Mouse (Mus musculus): ENCODE measurements around the gene Tmem51.

The Tmem51 gene

GRCm38 (mm10) chr4:142084131-142084899, at the start of gene Tmem51:
TSS of gene Tmem51 (minus strand) at chr4:142084304.
- in situ Hi-C loops (cut with MboI, MseI): loop anchor here (5.0 kb wide), 1 partner anchor 102 kb away; no protein-coding TSS in a partner anchor

DNA sequence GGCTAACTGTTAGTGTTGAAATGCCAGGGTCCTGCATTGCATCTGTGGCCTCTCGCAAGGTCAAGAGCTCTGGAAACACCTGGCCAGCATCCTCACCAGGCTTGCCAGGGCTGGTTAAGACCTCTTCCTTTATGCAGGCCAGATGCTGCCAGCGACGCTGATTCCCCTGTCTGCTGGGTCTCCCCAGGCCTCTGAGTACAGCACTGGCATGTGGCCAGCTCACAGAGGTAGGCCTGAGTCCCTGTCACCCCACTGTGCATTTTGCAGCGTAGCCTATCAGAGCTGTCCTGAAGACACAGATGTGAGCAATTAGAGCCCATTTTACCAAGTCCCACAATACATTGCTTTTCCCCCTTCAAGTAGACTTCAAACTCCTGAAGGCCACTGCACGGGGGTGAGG, 46.1 kb upstream of the Tmem51 start:
- in situ Hi-C loops (cut with MboI, MseI): no loop called here

DNA sequence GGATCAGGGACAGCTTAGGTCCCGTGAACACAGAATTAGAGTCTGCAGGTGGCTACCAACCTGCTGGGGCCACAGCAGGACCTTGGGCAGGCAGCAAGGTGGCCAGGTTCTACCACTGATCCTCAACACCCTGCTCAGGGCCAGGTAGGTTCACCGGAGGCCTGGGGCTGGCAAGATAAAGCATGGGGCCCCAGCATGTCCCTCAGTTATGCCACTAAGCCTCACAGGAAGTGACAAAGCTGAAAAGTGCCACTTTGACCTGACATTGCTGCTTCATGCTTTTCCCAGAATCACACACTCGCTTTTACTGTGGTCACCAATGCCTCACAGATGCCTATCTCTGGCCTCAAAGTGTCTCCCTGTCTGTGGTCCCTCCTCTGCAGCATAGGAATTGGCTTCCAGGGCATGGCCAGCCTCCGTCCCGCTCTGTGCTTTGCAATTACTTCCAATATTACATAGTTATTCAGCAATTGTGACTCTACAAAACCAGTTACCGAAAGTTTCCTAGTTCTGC, 43.2 kb upstream of the Tmem51 start:
- in situ Hi-C loops (cut with MboI, MseI): no loop called here

DNA sequence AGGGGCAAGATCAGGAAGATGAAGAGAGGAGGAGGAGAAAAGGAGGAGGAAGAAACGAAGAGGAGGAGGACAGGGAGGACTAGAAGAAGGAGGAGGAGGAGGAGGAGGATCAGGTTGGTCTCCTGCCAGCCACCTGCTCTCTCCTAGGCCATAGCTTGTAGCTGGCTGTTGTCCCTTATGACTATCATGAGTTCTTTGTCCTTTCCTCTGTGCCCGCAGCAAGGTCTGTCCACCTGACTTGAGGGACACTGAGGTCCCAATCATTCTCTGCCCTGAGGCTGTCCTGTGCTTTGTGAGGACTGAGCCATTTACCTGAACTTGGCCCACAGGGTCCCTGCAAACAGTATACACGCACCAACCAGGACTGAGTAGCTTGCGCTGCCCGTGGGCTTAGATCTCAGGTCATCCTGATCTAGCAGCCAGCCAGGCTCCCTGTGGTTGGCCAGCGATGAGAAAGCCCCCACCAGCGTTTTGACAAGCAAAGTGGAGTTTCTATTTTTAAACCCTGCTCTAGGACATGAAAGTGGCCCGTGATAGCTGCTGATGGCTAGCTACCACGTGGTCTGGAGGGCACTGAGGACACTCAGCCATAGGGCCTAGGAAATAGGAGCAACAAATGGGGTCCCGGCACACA, 42.7 kb upstream of the Tmem51 start:
- in situ Hi-C loops (cut with MboI, MseI): no loop called here

DNA sequence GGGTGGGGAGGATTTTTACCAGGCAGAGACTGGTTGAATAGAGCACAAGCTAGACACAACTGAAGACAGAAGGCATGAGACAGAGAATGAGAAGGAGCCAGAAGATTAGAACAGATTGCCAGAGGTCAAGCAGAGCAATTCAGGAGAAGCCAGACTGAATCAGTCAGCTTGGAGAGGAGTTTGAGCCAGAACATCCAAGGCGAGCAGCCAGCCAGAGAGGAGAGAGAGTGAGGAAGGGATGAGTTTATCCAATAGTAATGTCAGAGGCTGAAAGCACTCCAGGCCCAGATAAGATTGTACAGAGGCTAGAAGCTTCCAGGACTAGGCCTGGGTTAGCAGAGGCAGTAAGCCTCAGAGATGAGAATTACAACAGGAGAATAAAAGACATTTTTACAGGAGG, 37.1 kb upstream of the Tmem51 start:
- in situ Hi-C loops (cut with MboI, MseI): no loop called here

GRCm38 (mm10) chr4:142118522-142118921, 34.4 kb upstream of the Tmem51 start:
- in situ Hi-C loops (cut with MboI, MseI): no loop called here

GRCm38 (mm10) chr4:142117993-142118392, 33.9 kb upstream of the Tmem51 start:
- in situ Hi-C loops (cut with MboI, MseI): no loop called here

DNA sequence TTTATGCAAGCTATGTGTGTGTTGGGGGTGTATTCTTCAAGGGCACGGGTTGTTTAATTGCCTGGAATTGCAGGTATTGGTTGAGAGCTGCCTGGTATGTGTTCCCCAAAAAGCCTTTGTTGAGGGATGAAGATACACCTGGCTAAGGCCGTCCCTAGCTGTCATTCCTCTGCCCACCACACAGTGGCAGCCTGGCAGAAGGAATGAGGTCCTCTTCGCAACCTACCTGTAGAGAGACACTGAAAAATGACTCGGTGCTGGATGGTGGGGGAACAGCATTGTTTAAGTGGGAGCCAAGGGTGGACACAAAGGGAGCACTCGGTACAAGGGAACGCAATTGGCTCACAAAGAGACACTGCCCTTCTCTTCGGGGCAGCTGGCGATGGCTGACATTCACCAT, 29.2 kb upstream of the Tmem51 start:
- in situ Hi-C loops (cut with MboI, MseI): no loop called here

GRCm38 (mm10) chr4:142103081-142103671, 19.1 kb upstream of the Tmem51 start:
- in situ Hi-C loops (cut with MboI, MseI): no loop called here

DNA sequence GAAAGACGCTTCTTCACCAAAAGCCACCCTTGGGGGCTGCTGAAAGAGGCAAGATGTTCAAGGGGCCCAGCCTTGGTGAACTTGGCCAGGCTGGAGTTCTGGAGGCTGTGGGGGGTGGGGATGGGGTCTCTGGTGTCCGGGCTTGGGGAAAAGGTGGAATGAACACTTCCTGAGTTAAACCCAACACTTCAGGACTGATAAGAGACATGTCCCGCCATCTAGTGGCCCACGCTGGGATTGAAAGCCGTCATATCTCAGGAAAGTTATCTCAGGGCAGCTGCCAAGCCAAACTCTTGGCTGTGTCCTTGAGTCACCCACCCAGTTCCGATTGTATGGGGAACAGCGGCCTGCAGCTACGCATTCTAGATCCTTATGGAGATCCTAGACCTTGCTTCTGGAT, 14.2 kb upstream of the Tmem51 start:
- in situ Hi-C loops (cut with MboI, MseI): no loop called here

- in situ Hi-C loops (cut with MboI, MseI): no loop called here
Measured at GRCm38 (mm10) chr4:142097871-142098270, 13.8 kb upstream of the Tmem51 start.

- in situ Hi-C loops (cut with MboI, MseI): no loop called here
Measured at GRCm38 (mm10) chr4:142095513-142096241, 11.6 kb upstream of the Tmem51 start.

DNA sequence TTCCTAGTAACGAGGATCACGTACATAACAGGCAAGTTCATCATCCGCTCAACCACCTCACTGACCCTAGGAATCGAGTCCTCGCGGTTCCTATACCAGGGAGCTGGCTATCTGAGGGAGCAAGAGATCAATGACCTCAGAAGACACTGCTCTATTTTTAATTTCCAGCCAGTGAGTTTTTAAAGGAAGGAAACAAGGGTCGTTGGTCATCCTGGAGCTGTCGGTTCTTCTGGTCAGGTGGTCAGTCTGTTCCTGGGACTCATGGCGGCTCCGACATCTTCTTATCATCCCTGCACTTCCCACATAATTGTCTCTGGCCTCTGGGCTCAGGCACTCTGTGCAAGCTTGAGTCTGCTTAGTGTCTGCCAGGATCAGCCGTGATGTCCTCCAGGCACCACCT, 10.3 kb upstream of the Tmem51 start:
- in situ Hi-C loops (cut with MboI, MseI): no loop called here

- in situ Hi-C loops (cut with MboI, MseI): no loop called here
Measured at GRCm38 (mm10) chr4:142091100-142091499, 7.0 kb upstream of the Tmem51 start.

DNA sequence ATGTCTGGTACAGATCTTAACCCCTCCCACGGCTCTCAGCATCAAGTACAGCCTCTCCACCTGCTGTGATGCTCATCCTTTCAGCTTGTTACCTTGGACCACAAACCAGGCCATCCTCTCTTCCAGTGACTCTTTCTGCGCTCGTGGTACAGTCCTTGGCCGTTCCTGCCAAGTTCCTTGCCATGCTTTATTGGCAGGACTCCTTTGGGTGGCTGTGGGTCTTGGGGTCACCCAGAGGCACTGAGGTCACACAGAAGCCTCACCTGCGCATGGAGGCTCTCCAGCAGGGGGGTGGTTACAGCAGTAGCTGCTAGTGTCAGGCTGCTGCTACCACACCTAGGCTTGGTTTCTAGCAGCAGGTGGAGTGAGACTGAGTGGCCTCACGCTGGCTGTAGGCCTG, 5.9 kb upstream of the Tmem51 start:
- in situ Hi-C loops (cut with MboI, MseI): no loop called here

DNA sequence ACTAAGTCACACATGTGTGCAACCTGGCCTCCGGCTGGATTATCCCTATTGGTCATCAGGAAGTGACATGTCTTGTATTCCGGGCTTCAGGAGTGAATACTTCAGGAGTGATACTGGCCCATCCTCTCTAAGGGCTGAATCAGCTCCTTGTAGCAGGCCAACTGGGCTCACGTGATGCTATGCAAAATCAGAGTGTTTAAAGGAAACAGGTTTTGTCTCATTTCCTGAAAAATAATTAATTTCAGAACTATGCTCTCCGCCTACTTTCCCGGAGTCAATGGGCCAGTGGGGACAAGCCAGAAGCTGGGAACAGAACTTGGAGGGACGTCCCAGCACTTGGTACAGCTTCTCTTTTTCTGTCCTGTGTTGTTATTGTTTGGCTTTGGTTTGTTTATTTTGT, 4.7 kb upstream of the Tmem51 start:
- in situ Hi-C loops (cut with MboI, MseI): no loop called here

DNA sequence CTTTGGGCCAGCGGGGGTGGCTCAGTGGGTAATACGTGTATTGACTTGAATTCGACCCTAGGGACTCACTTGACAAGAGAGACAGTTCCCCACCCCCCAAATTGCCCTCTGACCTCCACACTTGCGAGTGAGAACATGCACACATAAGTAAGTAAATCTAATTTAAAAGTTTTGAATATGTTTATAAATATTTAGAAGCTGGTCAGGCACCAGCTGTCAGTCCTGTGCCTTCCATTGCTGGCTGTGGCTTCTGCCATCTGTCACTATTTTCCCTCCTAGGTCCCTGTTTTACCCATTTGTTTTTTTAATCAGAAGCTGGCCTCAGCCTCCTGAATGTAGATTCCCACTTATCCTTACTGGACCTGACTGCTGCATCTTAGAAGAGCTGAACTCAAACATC, 4.3 kb upstream of the Tmem51 start:
- in situ Hi-C loops (cut with MboI, MseI): no loop called here

GRCm38 (mm10) chr4:142084936-142085563, 946 bp upstream of the Tmem51 start:
- in situ Hi-C loops (cut with MboI, MseI): loop anchor here (5.0 kb wide), 1 partner anchor 103 kb away; no protein-coding TSS in a partner anchor

DNA sequence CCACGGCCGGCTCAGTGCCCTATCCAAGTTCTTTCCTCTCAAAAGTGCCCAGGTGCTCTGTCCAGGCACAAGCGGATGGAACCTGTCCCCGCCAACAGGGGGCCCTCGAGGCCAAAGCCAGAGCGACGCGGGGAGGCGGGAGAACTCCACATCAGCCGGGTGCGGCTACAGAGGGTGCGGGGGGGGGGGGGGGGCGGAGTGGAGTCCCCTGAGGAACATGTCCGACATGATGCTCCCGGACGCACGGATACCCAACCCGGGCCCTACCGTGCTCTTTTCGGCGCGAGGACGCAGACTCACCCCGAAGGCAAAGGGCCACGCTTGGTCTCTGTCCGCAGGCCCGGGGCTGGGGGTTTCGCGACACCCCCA, 358 bp downstream of the Tmem51 start:
- in situ Hi-C loops (cut with MboI, MseI): loop anchor here (5.0 kb wide), 1 partner anchor 101 kb away; no protein-coding TSS in a partner anchor

GRCm38 (mm10) chr4:142083193-142083592, 911 bp downstream of the Tmem51 start:
- in situ Hi-C loops (cut with MboI, MseI): loop anchor here (5.0 kb wide), 1 partner anchor 101 kb away; no protein-coding TSS in a partner anchor

DNA sequence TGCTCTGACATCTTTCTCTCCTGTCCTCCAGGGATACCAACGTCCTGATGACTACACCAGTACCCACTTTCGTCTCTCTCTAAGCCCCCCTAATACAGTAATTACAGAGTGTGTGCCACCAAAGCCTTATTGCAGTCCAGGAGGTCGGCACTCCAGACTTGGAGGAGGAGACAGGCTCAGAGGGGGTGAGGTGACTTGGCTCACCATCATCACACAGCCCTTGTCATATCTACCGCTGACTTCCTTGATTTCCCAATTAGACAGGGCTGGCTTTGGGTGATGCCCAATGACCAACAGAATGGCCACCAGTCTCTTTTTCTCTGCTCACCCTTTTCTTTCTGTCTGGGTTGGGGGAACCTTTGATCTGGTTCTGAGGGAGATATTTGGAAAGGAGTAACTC, 1.4 kb downstream of the Tmem51 start:
- in situ Hi-C loops (cut with MboI, MseI): loop anchor here (5.0 kb wide), 1 partner anchor 100 kb away; no protein-coding TSS in a partner anchor
